Mouse (Mus musculus) bone marrow, adult 2 months (tissue): ENCODE measurements around the gene Gspt1.
"Not testable (repeated sequence)": the region's sequence is repeated elsewhere in the genome, so short reads cannot be mapped to it uniquely, and the experiment has no call there.

Experiments
- CTCF ChIP-seq: fragments of 200-500 bp; IDR thresholded peaks from 2 replicates; pipeline ENCODE4 v1.5.1; 2011; ENCODE audit warnings: low read length, control low read depth; ENCODE audit not compliant: control insufficient read depth, insufficient read depth
- POLR2A ChIP-seq: fragments of 200-500 bp; IDR thresholded peaks from 2 replicates; pipeline ENCODE4 v1.6.1; 2011; ENCODE audit warnings: low read depth, mild to moderate bottlenecking, control low read depth, low read length, borderline replicate concordance; ENCODE audit not compliant: control insufficient read depth

- not testable (repeated sequence) for TF ChIP-seq POLR2A, CTCF
These were observed 43.6 kb upstream of the Gspt1 start for GRCm38 (mm10) chr16:11297700-11298099.
